Mouse (Mus musculus) limb, embryonic 10.5 days (tissue): Measurements from ENCODE around the gene Diaph3. TPM values are rescaled to one million over a fixed set of nuclear protein-coding genes. Genes with fewer than 3 reads are reported as not detected.

Experiments used
- DNase-seq: peaks from one replicate; pipeline ENCODE4 v3.0.0-alpha.2; 2017; ENCODE audit warnings: low spot score
- H3K27ac ChIP-seq: fragments of 300-500 bp; sonication (generic); 2 replicates; pipeline ENCODE4 v1.5.1; 2016; ENCODE audit warnings: mild to moderate bottlenecking
- H3K27me3 ChIP-seq: fragments of 300-500 bp; sonication (generic); 2 replicates; pipeline ENCODE4 v1.6.1; 2016; ENCODE audit warnings: low read depth, mild to moderate bottlenecking; ENCODE audit not compliant: poor library complexity, severe bottlenecking
- H3K36me3 ChIP-seq: fragments of 300-500 bp; sonication (generic); 2 replicates; pipeline ENCODE4 v1.6.1; 2016; ENCODE audit warnings: mild to moderate bottlenecking, moderate library complexity
- H3K4me1 ChIP-seq: fragments of 300-500 bp; sonication (generic); 2 replicates; pipeline ENCODE4 v1.6.1; 2016
- H3K4me3 ChIP-seq: fragments of 300-500 bp; sonication (generic); 2 replicates; pipeline ENCODE4 v1.5.1; 2016; ENCODE audit warnings: mild to moderate bottlenecking, moderate library complexity
- H3K9me3 ChIP-seq: fragments of 300-500 bp; sonication (generic); replicated peaks from 2 replicates; pipeline ENCODE4 v1.6.1; 2016; ENCODE audit warnings: mild to moderate bottlenecking
- WGBS: fragments of 180-500 bp; shearing (Covaris S2); methylation state at CpG from one replicate; pipeline ENCODE4 v1.1.7; 2016; 5-methylcytosine and 5-hydroxymethylcytosine counted together
- polyA plus RNA-seq: library from polyadenylated mRNA; unstranded; fragments of >200 nt; fragmentation: Nextera tagmentation; extraction: Ambion mirVana; gene quantifications from 2 replicates; pipeline ENCODE4 v1.2.1, GENCODE M21; 2016

Diaph3 gene
- polyA plus RNA-seq, 1 experiment from 2014 or later: 12.6 TPM

DNA sequence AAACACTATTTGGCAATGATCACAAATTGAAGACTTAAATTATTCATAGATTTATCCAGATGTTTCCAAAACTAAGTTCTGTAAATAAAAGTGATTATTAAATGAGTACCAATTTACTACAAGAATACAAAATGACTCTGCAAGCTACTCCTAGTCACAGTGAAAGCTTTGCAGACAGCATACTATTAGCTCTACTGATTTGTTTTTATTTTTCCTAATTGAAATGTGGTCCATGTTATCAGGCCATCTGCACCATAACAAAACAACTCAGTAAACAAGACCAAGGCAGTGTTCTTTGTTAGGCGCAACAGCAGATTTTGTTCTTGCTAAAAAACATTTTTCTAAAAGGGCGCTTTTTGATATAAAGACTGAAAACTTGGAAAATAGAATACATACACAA is 84.9 kb downstream of the Diaph3 start:
- WGBS: 95% methylated on average over 2 of the region's 2 CpGs
- no peak overlapping the region for H3K4me3 ChIP-seq
- H3K27me3 ChIP-seq: no peaks in the 10 kb centered on the region
- H3K27ac ChIP-seq: no peak overlapping the region
- H3K36me3 ChIP-seq: no peaks in the 10 kb centered on the region; the same call in 1 of the 2 replicates
- H3K4me1 ChIP-seq: no peaks in the 10 kb centered on the region
- no peak for DNase-seq
- no peaks in the 10 kb centered on the region for H3K9me3 ChIP-seq

DNA sequence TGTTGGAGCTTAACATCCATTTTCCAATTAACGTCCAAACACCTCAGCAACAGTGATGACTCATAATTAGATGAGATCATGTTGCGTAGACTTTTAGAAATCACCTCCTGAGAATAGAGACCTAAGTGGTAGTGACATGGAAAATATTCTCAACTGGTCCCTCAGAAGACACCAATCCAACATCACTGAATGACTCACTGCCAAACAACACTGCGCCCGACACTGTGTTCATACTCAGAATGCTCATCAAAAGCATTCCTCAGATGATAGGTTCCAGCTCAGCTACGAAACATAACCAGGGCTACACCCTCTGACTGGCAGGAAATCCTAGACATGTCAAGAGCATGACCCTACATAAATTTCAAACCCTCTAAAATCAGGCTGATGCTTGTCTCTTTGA is 89.8 kb downstream of the Diaph3 start:
- DNase-seq: no peak
- no peaks in the 10 kb centered on the region; the same call in 1 of the 2 replicates for H3K36me3 ChIP-seq
- no peaks in the 10 kb centered on the region for H3K9me3 ChIP-seq
- no peaks in the 10 kb centered on the region for H3K27me3 ChIP-seq
- 43% methylated on average over 5 of the region's 5 CpGs for WGBS
- no peak overlapping the region for H3K4me3 ChIP-seq
- 0 out of 2 replicates have a peak, but pooled peaks cover 3% of the 10 kb centered on the region for H3K4me1 ChIP-seq
- no peak overlapping the region for H3K27ac ChIP-seq

- Histone ChIP-seq H3K27ac (no peak overlapping the region), H3K27me3 (no peaks in the 10 kb centered on the region), H3K4me1 (0 out of 2 replicates have a peak, but pooled peaks cover 4% of the 10 kb centered on the region), H3K9me3 (no peaks in the 10 kb centered on the region), H3K36me3 (peaks cover 3% of the 10 kb centered on the region; the same call in 1 of the 2 replicates), H3K4me3 (no peak overlapping the region)
- WGBS: 26% methylated on average over 5 of the region's 5 CpGs
- no peak for DNase-seq
Observed at GRCm38 (mm10) chr14:87044401-87044806, 96.6 kb downstream of the Diaph3 start.

DNA sequence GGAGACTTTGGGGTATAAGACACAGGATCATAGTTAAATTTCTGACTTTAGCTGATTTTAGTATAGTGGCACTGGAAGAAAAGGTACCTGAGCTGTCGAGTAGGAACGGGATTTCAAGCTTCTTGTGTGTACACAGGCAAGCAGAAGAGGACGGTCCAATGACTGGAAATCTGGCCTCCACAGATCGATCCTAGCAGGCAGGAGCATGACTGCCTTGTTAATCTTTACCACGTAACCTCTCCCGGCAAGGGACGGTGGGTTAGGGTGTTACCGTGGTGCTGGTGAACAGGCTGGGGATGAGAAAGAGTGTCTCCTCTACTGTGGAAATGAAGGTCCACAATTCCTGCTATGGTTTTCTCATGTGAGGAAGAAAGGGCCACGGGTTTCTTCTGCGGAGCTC is 120.8 kb downstream of the Diaph3 start:
- no peaks in the 10 kb centered on the region for H3K27me3 ChIP-seq
- H3K36me3 ChIP-seq: no peaks in the 10 kb centered on the region
- no peak overlapping the region for H3K27ac ChIP-seq
- no peaks in the 10 kb centered on the region for H3K4me1 ChIP-seq
- H3K4me3 ChIP-seq: no peak overlapping the region
- WGBS: 93% methylated on average over 10 of the region's 10 CpGs
- DNase-seq: no peak
- no peaks in the 10 kb centered on the region for H3K9me3 ChIP-seq

GRCm38 (mm10) chr14:87019687-87020086 is 121.3 kb downstream of the Diaph3 start:
- Histone ChIP-seq H3K4me1 (no peaks in the 10 kb centered on the region), H3K4me3 (no peak overlapping the region), H3K27ac (no peak overlapping the region), H3K9me3 (no peaks in the 10 kb centered on the region), H3K27me3 (no peaks in the 10 kb centered on the region), H3K36me3 (no peaks in the 10 kb centered on the region)
- WGBS: 99% methylated on average over 3 of the region's 3 CpGs
- no peak for DNase-seq

DNA sequence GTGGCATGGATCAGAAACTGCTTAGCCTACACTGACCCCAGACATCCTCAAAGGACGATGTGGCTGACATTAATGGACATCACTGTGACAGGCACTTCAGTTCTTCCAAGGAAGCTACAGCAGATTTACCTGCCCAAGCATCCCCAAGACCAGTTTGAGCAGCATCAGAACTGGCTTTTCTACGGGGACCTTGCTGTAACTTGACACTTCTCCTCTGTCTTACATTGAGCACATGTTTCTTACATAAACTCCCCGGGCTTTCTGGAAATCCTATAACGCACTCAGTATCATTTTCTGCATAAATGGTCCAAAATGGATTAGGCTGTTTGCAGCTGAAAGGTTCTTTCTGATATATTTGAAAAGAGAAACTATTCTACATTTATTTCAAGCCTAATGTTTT is 143.7 kb downstream of the Diaph3 start:
- Histone ChIP-seq H3K9me3 (no peaks in the 10 kb centered on the region), H3K27me3 (no peaks in the 10 kb centered on the region), H3K36me3 (0 out of 2 replicates have a peak, but pooled peaks cover 3% of the 10 kb centered on the region), H3K4me3 (no peak overlapping the region), H3K27ac (no peak overlapping the region), H3K4me1 (no peaks in the 10 kb centered on the region)
- 52% methylated on average over 4 of the region's 4 CpGs for WGBS
- DNase-seq: no peak

DNA sequence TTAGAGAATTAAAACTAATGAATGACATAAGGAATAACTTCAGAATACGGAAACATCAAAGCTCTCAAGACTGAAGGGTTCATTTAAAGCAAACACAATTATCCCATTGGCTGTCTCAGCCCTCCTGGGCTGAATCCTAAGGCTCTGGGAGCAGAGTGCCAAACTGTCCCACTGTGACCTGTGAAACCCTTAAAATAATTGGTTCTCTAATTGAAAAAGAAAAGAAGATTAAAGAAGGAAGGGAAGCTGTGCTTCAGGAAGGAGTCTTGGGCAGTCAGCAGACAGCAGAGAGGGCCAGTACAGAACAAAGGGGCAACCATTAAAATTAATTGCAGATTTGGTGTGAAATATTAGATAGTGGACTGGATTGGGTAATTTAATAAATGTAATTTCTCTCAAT is 189.9 kb downstream of the Diaph3 start:
- no peak overlapping the region for H3K27ac ChIP-seq
- WGBS: 61% methylated on average over 1 of the region's 1 CpGs
- H3K27me3 ChIP-seq: no peaks in the 10 kb centered on the region
- no peaks in the 10 kb centered on the region for H3K9me3 ChIP-seq
- no peak overlapping the region for H3K4me3 ChIP-seq
- no peaks in the 10 kb centered on the region for H3K4me1 ChIP-seq
- H3K36me3 ChIP-seq: 0 out of 2 replicates have a peak, but pooled peaks cover 2% of the 10 kb centered on the region
- DNase-seq: no peak

GRCm38 (mm10) chr14:86937953-86938352 is 203.1 kb downstream of the Diaph3 start:
- Histone ChIP-seq H3K4me3 (no peak overlapping the region), H3K4me1 (no peaks in the 10 kb centered on the region), H3K27ac (no peak overlapping the region), H3K9me3 (no peaks in the 10 kb centered on the region), H3K36me3 (no peaks in the 10 kb centered on the region), H3K27me3 (no peaks in the 10 kb centered on the region)
- no peak for DNase-seq
- WGBS: 90% methylated on average over 2 of the region's 2 CpGs

- no peak overlapping the region for H3K27ac ChIP-seq
- WGBS: 59% methylated on average over 3 of the region's 3 CpGs
Observed at GRCm38 (mm10) chr14:86936424-86936823, 204.6 kb downstream of the Diaph3 start.

DNA sequence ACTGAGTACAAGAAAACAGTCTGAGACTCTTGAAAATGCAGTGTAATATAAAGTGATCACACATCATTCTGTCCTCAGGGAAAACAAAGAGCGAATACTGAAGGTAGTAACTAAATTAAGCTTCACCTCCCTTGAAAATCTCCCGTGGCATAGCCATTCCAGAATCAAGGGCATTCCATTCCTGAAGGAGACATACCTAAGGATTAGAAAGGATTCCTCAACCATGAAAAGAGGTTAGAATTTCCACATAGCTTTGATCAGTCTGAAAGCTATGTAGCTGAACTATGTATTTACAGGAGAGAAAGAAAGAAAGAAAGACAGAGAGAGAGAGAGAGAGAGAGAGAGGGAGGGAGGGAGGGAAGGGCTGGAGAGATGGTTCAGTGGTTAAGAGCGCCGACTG is 210.3 kb downstream of the Diaph3 start:
- WGBS: 89% methylated on average over 4 of the region's 4 CpGs
- Histone ChIP-seq H3K27me3 (no peaks in the 10 kb centered on the region), H3K4me1 (no peaks in the 10 kb centered on the region), H3K36me3 (no peaks in the 10 kb centered on the region), H3K9me3 (no peaks in the 10 kb centered on the region), H3K4me3 (no peak overlapping the region), H3K27ac (no peak overlapping the region)
- DNase-seq: no peak

More at GRCm38 (mm10) chr14:86936424-86936823, 204.6 kb downstream of the Diaph3 start:
- Histone ChIP-seq H3K4me3 (no peak overlapping the region), H3K27me3 (no peaks in the 10 kb centered on the region), H3K4me1 (no peaks in the 10 kb centered on the region), H3K36me3 (no peaks in the 10 kb centered on the region), H3K9me3 (no peaks in the 10 kb centered on the region)
- DNase-seq: no peak

DNA sequence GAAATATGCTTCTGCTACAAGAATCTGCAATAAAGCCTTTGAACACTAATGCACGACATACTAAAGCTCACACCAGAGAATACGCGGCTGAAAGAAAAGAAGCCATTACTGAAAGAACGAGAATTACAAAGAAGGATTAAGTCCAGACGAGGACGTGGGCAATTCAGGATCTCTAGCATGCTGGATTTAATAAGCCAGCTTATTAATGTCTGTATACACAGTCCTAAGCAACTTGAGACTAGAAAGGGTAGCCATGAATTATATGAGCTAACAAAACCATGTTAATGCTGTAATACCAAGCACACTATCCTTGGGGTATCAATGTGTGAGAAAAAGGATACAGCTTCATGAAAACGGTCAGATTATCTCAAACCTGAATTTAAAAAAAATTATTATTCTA is 214.2 kb downstream of the Diaph3 start:
- WGBS: 93% methylated on average over 7 of the region's 7 CpGs
- DNase-seq: no peak

GRCm38 (mm10) chr14:86898898-86899297 is 242.1 kb downstream of the Diaph3 start:
- no peaks in the 10 kb centered on the region for H3K9me3 ChIP-seq
- no peaks in the 10 kb centered on the region for H3K27me3 ChIP-seq
- DNase-seq: no peak

More for the DNA sequence above, 214.2 kb downstream of the Diaph3 start:
- H3K27ac ChIP-seq: no peak overlapping the region
- no peaks in the 10 kb centered on the region for H3K27me3 ChIP-seq
- no peaks in the 10 kb centered on the region for H3K4me1 ChIP-seq
- no peak overlapping the region for H3K4me3 ChIP-seq
- H3K9me3 ChIP-seq: no peaks in the 10 kb centered on the region
- H3K36me3 ChIP-seq: no peaks in the 10 kb centered on the region

GRCm38 (mm10) chr14:86889070-86889804 is 251.8 kb downstream of the Diaph3 start:
- DNase-seq: no peak
- WGBS: 85% methylated on average over 3 of the region's 3 CpGs
- H3K9me3 ChIP-seq: no peaks in the 10 kb centered on the region
- H3K4me3 ChIP-seq: no peak overlapping the region
- peaks cover 13% of the 10 kb centered on the region for H3K36me3 ChIP-seq
- H3K27ac ChIP-seq: no peak overlapping the region
- no peaks in the 10 kb centered on the region for H3K27me3 ChIP-seq
- no peaks in the 10 kb centered on the region for H3K4me1 ChIP-seq

More at GRCm38 (mm10) chr14:86898898-86899297, 242.1 kb downstream of the Diaph3 start:
- no peaks in the 10 kb centered on the region for H3K4me1 ChIP-seq
- H3K36me3 ChIP-seq: peaks cover 9% of the 10 kb centered on the region
- no peak overlapping the region for H3K4me3 ChIP-seq
- no peak overlapping the region for H3K27ac ChIP-seq
